In the genomic region with DNA sequence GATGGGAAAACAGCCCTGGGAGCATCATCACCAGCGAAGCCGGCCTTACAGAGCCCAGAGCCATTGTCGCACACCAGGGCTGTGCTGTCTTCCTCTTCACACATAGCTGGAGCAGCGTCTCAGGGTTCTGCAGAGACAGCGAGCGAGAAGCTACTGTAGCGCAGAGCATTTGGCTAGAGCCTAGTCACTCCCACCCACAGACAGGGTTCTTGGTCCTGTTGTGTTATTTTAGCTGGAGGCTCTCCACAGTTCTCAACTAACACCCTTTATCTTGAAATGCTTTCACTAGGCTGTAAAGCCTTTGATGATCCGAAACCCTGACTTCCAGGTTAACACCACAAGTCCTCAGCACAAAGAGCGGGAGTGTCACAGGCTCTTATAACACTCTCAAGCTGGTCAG, we compare ENCODE assay signal across 12 mouse cellular contexts. TPM values are rescaled to one million over a fixed set of nuclear protein-coding genes. Genes with fewer than 3 reads are reported as not detected.
A peak's percentile ranks its signal among the peaks of the same experiment; 100 is the strongest.
DNase-seq lines count a peak whose midpoint lies in the region; ATAC-seq and TF ChIP-seq lines count a peak whose summit lies in the region.
"Had no signal": no experiment of that assay in that cellular context is flagged by ENCODE, and none has a peak within 500 bp of the region (broad histone marks: within the 10 kb centered on the region; RNA-seq: fewer than 3 reads in every experiment).

No protein-coding gene starts in this region.

- no peak for TF ChIP-seq POLR2A in testis, adult 2 months (IDR thresholded peaks at IDR 0.05; ENCODE audit: control insufficient read depth, low read depth, low read length)

- WGBS in kidney, embryonic 14.5 days = 34% methylated on average over 9 of the region's 9 CpGs

- no peak for DNase-seq in frontal cortex, postnatal 25 days (ENCODE audit: low spot score in 2 of 2)
- no peak for DNase-seq in kidney, adult 11 months
- DNase-seq in testis, postnatal 10 days (ENCODE audit: low spot score) = no peak
- no peak for DNase-seq in ovary, postnatal 14 days (ENCODE audit: low spot score)
- DNase-seq: cerebellum, adult 18-20 months; liver, postnatal 0 days had no signal

- H3K27ac ChIP-seq in kidney, embryonic 14.5 days (ENCODE audit: low read depth, low read length) = no peak overlapping the region
- no peak overlapping the region for H3K27ac ChIP-seq in testis, adult 2 months (ENCODE audit: control insufficient read depth, insufficient read depth, low read depth, low read length)
- H3K27ac ChIP-seq: midbrain, embryonic 10.5 days had no signal

- H3K9me3 ChIP-seq in kidney, embryonic 14.5 days (ENCODE audit: control insufficient read depth, low read length) = no peaks in the 10 kb centered on the region
- H3K9me3 ChIP-seq: midbrain, embryonic 10.5 days had no signal

- no peaks in the 10 kb centered on the region for H3K27me3 ChIP-seq in kidney, embryonic 14.5 days (ENCODE audit: control insufficient read depth, insufficient read depth, low read length)
- no peaks in the 10 kb centered on the region for H3K27me3 ChIP-seq in testis, adult 2 months (ENCODE audit: control insufficient read depth, insufficient read depth, low read length)

- TF ChIP-seq CTCF in testis, adult 2 months (IDR thresholded peaks at IDR 0.05; ENCODE audit: control insufficient read depth, insufficient read depth, insufficient replicate concordance, low read depth, low read length) = no peak

- no peaks in the 10 kb centered on the region for H3K36me3 ChIP-seq in kidney, embryonic 14.5 days (ENCODE audit: control insufficient read depth, insufficient read depth, low read length)
- no peaks in the 10 kb centered on the region for H3K36me3 ChIP-seq in testis, adult 2 months (ENCODE audit: control insufficient read depth, insufficient read depth, low read length)
- H3K36me3 ChIP-seq: midbrain, embryonic 10.5 days had no signal

- H3K9ac ChIP-seq in kidney, embryonic 14.5 days (ENCODE audit: low read depth, low read length) = no peak overlapping the region
- H3K9ac ChIP-seq: liver, postnatal 0 days had no signal

- no peak overlapping the region for H3K4me3 ChIP-seq in kidney, embryonic 14.5 days (ENCODE audit: low read length)
- peak overlapping the region; percentile 45 for H3K4me3 ChIP-seq in testis, adult 2 months (ENCODE audit: control insufficient read depth, low read depth, low read length)
- H3K4me3 ChIP-seq: erythroblast, embryonic 14.5 days; midbrain, embryonic 10.5 days had no signal

- peaks cover 14% of the 10 kb centered on the region for H3K4me1 ChIP-seq in kidney, embryonic 14.5 days (ENCODE audit: control insufficient read depth, insufficient read depth, low read length)
- 0 out of 2 replicates have a peak, but pooled peaks cover 5% of the 10 kb centered on the region for H3K4me1 ChIP-seq in testis, adult 2 months (ENCODE audit: control insufficient read depth, insufficient read depth, low read length)
- H3K4me1 ChIP-seq: midbrain, embryonic 10.5 days had no signal

- H3K4me2 ChIP-seq in kidney, embryonic 14.5 days (replicated peaks; ENCODE audit: low read depth, low read length) = no peak overlapping the region

- ATAC-seq in frontal cortex, adult (ENCODE audit: low TSS enrichment) = peak; percentile 79
- peak; percentile 47; the same call in 1 of the 2 replicates for ATAC-seq in kidney, embryonic 14.5 days (ENCODE audit: low FRiP score, low TSS enrichment)
- no peak for ATAC-seq in inflammation-experienced regulatory T-cells, adult 6 months
- ATAC-seq: liver, postnatal 0 days had no signal

RNA-seq across cellular contexts. Expression of a gene that starts 2.9 kb away (rescaled TPM):
- polyA plus RNA-seq in kidney, embryonic 14.5 days (2014; fragmentation: Nextera tagmentation; extraction: Ambion mirVana) = 64.4 and 115 TPM in 2 replicates
- polyA plus RNA-seq in testis, adult 2 months (2012; rRNA removed) = 90.9 and 175 TPM in 2 replicates
- under 1 TPM in 2 of 3 experiments, not detected in 1; 0.16 to 0.64 TPM for polyA plus RNA-seq in inflammation-experienced regulatory T-cells, adult 6 months (2017; shearing (Covaris generic))
- polyA plus RNA-seq: erythroblast, embryonic 14.5 days had no signal

RNA-seq across cellular contexts. Expression of a gene that starts 38.0 kb away (rescaled TPM):
- 1.8 and 3.1 TPM in 2 replicates for polyA plus RNA-seq in kidney, embryonic 14.5 days (2014; fragmentation: Nextera tagmentation; extraction: Ambion mirVana)
- 0.55 TPM in 1 of 2 replicates, not detected in the other for polyA plus RNA-seq in testis, adult 2 months (2012; rRNA removed)
- polyA plus RNA-seq in inflammation-experienced regulatory T-cells, adult 6 months (2017; shearing (Covaris generic)) = 100 to 1,000 TPM; 124 to 144 (median 139) TPM
- polyA plus RNA-seq: erythroblast, embryonic 14.5 days had no signal

Comparison
In these comparisons a context has a peak if more than half of its experiments do, and no peak if none do; other contexts are left out.
1. RNA of a gene that starts 2.9 kb away (polyA plus RNA-seq): 64.4 to 115 TPM in kidney, embryonic 14.5 days and 90.9 to 175 TPM in testis, adult 2 months; 0.16 to 0.64 TPM in inflammation-experienced regulatory T-cells, adult 6 months; every median in the first group is over 10 times any median in the second.
2. RNA of a gene that starts 38.0 kb away (polyA plus RNA-seq): 124 to 144 TPM in inflammation-experienced regulatory T-cells, adult 6 months; 1.8 to 3.1 TPM in kidney, embryonic 14.5 days and 0.55 TPM in testis, adult 2 months; every median in the first group is over 10 times any median in the second.